Mouse (Mus musculus): ENCODE results near the gene Zyg11b. TPM values are rescaled to one million over a fixed set of nuclear protein-coding genes. Genes with fewer than 3 reads are reported as not detected.

The Zyg11b gene
- polyA plus RNA-seq, 1 experiment from 2014 or later: 6.3 TPM

GRCm38 (mm10) chr4:108317656-108318605 lies 17.0 kb upstream of the Zyg11b start:
- no peaks in the 10 kb centered on the region for H3K27me3 ChIP-seq (replicated peaks)
- H3K9ac ChIP-seq: no peak overlapping the region
- no peak for ATAC-seq (ENCODE audit: extremely low read depth, insufficient number of reproducible peaks, low FRiP score, low TSS enrichment)
- WGBS: 69% methylated on average over 12 of the region's 12 CpGs
- H3K4me3 ChIP-seq: no peak overlapping the region
- no peaks in the 10 kb centered on the region for H3K9me3 ChIP-seq
- H3K4me1 ChIP-seq: peaks cover 15% of the 10 kb centered on the region
- no peaks in the 10 kb centered on the region for H3K36me3 ChIP-seq
- no peak overlapping the region for H3K27ac ChIP-seq (replicated peaks)
- no peak overlapping the region for H3K4me2 ChIP-seq

- Histone ChIP-seq H3K4me3 (no peak overlapping the region), H3K4me1 (peaks cover 7% of the 10 kb centered on the region), H3K27ac (replicated peaks) (no peak overlapping the region), H3K9ac (no peak overlapping the region), H3K36me3 (no peaks in the 10 kb centered on the region), H3K27me3 (replicated peaks) (no peaks in the 10 kb centered on the region), H3K9me3 (no peaks in the 10 kb centered on the region), H3K4me2 (no peak overlapping the region)
- ATAC-seq (ENCODE audit: extremely low read depth, insufficient number of reproducible peaks, low FRiP score, low TSS enrichment): no peak
- WGBS: 34% methylated on average over 5 of the region's 5 CpGs
These were observed 13.1 kb upstream of the Zyg11b start for GRCm38 (mm10) chr4:108314041-108314440.

- Histone ChIP-seq H3K4me3 (no peak overlapping the region), H3K27ac (replicated peaks) (no peak overlapping the region), H3K9ac (no peak overlapping the region), H3K9me3 (peaks cover 9% of the 10 kb centered on the region; the same call in 1 of the 2 replicates), H3K4me1 (no peaks in the 10 kb centered on the region; the same call in 1 of the 2 replicates), H3K4me2 (no peak overlapping the region), H3K36me3 (no peaks in the 10 kb centered on the region), H3K27me3 (replicated peaks) (no peaks in the 10 kb centered on the region)
- ATAC-seq (ENCODE audit: extremely low read depth, insufficient number of reproducible peaks, low FRiP score, low TSS enrichment): no peak
- WGBS: 62% methylated on average over 6 of the region's 6 CpGs
These were observed 9.8 kb upstream of the Zyg11b start for GRCm38 (mm10) chr4:108310706-108311105.

- 73% methylated on average over 5 of the region's 5 CpGs for WGBS
- Histone ChIP-seq H3K4me2 (no peak overlapping the region), H3K9ac (no peak overlapping the region), H3K9me3 (peaks cover 10% of the 10 kb centered on the region), H3K4me1 (peaks cover 22% of the 10 kb centered on the region), H3K27ac (replicated peaks) (no peak overlapping the region), H3K36me3 (no peaks in the 10 kb centered on the region), H3K27me3 (replicated peaks) (no peaks in the 10 kb centered on the region), H3K4me3 (no peak overlapping the region)
- ATAC-seq (ENCODE audit: extremely low read depth, insufficient number of reproducible peaks, low FRiP score, low TSS enrichment): no peak
These were observed 1.5 kb upstream of the Zyg11b start for GRCm38 (mm10) chr4:108302296-108302890.

- Histone ChIP-seq H3K4me2 (peak overlapping the region; percentile 86), H3K27ac (replicated peaks) (peak overlapping the region; percentile 90), H3K36me3 (peaks cover 3% of the 10 kb centered on the region; the same call in 1 of the 2 replicates), H3K9ac (peak overlapping the region; percentile 94), H3K4me3 (peak overlapping the region; percentile 85), H3K9me3 (peaks cover 1% of the 10 kb centered on the region; the same call in 1 of the 2 replicates), H3K27me3 (replicated peaks) (no peaks in the 10 kb centered on the region), H3K4me1 (peaks cover 22% of the 10 kb centered on the region)
- WGBS: 1% methylated on average over 14 of the region's 14 CpGs
- no peak; the same call in 1 of the 2 replicates for ATAC-seq (ENCODE audit: extremely low read depth, insufficient number of reproducible peaks, low FRiP score, low TSS enrichment)
These were observed 630 bp downstream of the Zyg11b start for GRCm38 (mm10) chr4:108300266-108300665.

GRCm38 (mm10) chr4:108276973-108277372 lies 23.9 kb downstream of the Zyg11b start:
- Histone ChIP-seq H3K27ac (replicated peaks) (no peak overlapping the region), H3K9me3 (no peaks in the 10 kb centered on the region), H3K9ac (no peak overlapping the region), H3K4me3 (no peak overlapping the region), H3K27me3 (replicated peaks) (no peaks in the 10 kb centered on the region), H3K36me3 (peaks cover 4% of the 10 kb centered on the region; the same call in 1 of the 2 replicates), H3K4me1 (no peaks in the 10 kb centered on the region), H3K4me2 (no peak overlapping the region)
- WGBS: 80% methylated on average over 3 of the region's 3 CpGs
- ATAC-seq (ENCODE audit: extremely low read depth, insufficient number of reproducible peaks, low FRiP score, low TSS enrichment): no peak

GRCm38 (mm10) chr4:108272286-108272685 lies 28.6 kb downstream of the Zyg11b start:
- H3K9me3 ChIP-seq: no peaks in the 10 kb centered on the region
- H3K4me2 ChIP-seq: no peak overlapping the region
- H3K4me1 ChIP-seq: no peaks in the 10 kb centered on the region
- ATAC-seq (ENCODE audit: extremely low read depth, insufficient number of reproducible peaks, low FRiP score, low TSS enrichment): no peak
- H3K4me3 ChIP-seq: no peak overlapping the region
- H3K27me3 ChIP-seq (replicated peaks): no peaks in the 10 kb centered on the region
- peaks cover 40% of the 10 kb centered on the region for H3K36me3 ChIP-seq
- no peak overlapping the region for H3K9ac ChIP-seq
- no peak overlapping the region for H3K27ac ChIP-seq (replicated peaks)
- WGBS: 70% methylated on average over 4 of the region's 4 CpGs

GRCm38 (mm10) chr4:108265774-108266173 lies 35.1 kb downstream of the Zyg11b start:
- 66% methylated on average over 7 of the region's 7 CpGs for WGBS
- no peak overlapping the region for H3K27ac ChIP-seq (replicated peaks)
- no peaks in the 10 kb centered on the region for H3K9me3 ChIP-seq
- H3K4me2 ChIP-seq: no peak overlapping the region
- no peaks in the 10 kb centered on the region for H3K4me1 ChIP-seq
- H3K36me3 ChIP-seq: peaks cover 70% of the 10 kb centered on the region
- no peak for ATAC-seq (ENCODE audit: extremely low read depth, insufficient number of reproducible peaks, low FRiP score, low TSS enrichment)
- no peaks in the 10 kb centered on the region for H3K27me3 ChIP-seq (replicated peaks)
- H3K9ac ChIP-seq: no peak overlapping the region
- no peak overlapping the region for H3K4me3 ChIP-seq

- Histone ChIP-seq H3K4me3 (no peak overlapping the region), H3K27ac (replicated peaks) (no peak overlapping the region), H3K4me2 (no peak overlapping the region), H3K9me3 (no peaks in the 10 kb centered on the region), H3K4me1 (no peaks in the 10 kb centered on the region), H3K9ac (no peak overlapping the region), H3K36me3 (peaks cover 91% of the 10 kb centered on the region), H3K27me3 (replicated peaks) (no peaks in the 10 kb centered on the region)
- ATAC-seq (ENCODE audit: extremely low read depth, insufficient number of reproducible peaks, low FRiP score, low TSS enrichment): no peak
- WGBS: 93% methylated on average over 6 of the region's 6 CpGs
These were observed 47.6 kb downstream of the Zyg11b start for GRCm38 (mm10) chr4:108253317-108253716.

- peaks cover 71% of the 10 kb centered on the region for H3K36me3 ChIP-seq
- ATAC-seq (ENCODE audit: extremely low read depth, insufficient number of reproducible peaks, low FRiP score, low TSS enrichment): no peak
- 96% methylated on average over 9 of the region's 9 CpGs for WGBS
These were observed 50.4 kb downstream of the Zyg11b start for GRCm38 (mm10) chr4:108250501-108250900.

GRCm38 (mm10) chr4:108249314-108249713 lies 51.6 kb downstream of the Zyg11b start:
- Histone ChIP-seq H3K27me3 (replicated peaks) (no peaks in the 10 kb centered on the region), H3K4me2 (no peak overlapping the region), H3K9me3 (no peaks in the 10 kb centered on the region), H3K4me1 (no peaks in the 10 kb centered on the region), H3K27ac (replicated peaks) (no peak overlapping the region), H3K4me3 (no peak overlapping the region), H3K9ac (no peak overlapping the region), H3K36me3 (peaks cover 71% of the 10 kb centered on the region)
- WGBS: 86% methylated on average over 3 of the region's 3 CpGs
- no peak for ATAC-seq (ENCODE audit: extremely low read depth, insufficient number of reproducible peaks, low FRiP score, low TSS enrichment)

More at GRCm38 (mm10) chr4:108250501-108250900, 50.4 kb downstream of the Zyg11b start:
- no peak overlapping the region for H3K9ac ChIP-seq
- no peaks in the 10 kb centered on the region for H3K27me3 ChIP-seq (replicated peaks)
- H3K4me1 ChIP-seq: no peaks in the 10 kb centered on the region
- H3K4me2 ChIP-seq: no peak overlapping the region
- no peak overlapping the region for H3K4me3 ChIP-seq
- H3K27ac ChIP-seq (replicated peaks): no peak overlapping the region
- no peaks in the 10 kb centered on the region for H3K9me3 ChIP-seq

Data from heart, embryonic 13.5 days (tissue).